Mouse (Mus musculus): Measurements from ENCODE around the gene Slc5a1.
A peak's percentile ranks its signal among the peaks of the same experiment; 100 is the strongest.

DNA sequence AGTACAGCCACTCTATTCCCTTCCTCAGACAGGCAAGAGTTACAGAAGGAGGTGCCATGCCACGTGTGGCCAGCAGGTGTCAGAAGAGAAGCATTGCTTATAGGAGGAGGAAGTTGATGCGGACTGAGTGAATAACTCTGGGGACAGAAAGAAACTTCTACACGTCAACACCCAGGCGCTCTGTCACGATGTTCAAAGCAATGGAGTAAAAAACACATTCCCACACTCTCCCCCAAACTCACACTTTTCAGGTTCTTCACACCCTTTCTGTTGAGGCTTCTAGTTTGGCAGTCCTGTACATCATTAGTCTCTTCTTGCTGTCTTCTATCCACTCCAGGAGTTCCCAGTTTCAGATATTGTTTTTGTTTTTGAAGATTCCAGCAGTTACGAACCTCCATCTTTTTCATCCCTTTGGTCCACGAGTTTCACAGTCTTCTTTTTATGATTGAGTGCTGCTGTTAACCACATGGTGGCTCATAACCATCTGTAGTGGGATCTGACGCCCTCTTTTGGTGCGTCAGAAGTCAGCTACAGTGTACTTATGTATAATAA is 99.7 kb downstream of the Slc5a1 start:
- TF ChIP-seq CTCF (IDR thresholded peaks at IDR 0.05; ENCODE audit: control insufficient read depth, insufficient read depth, insufficient read length) (peak; percentile 74), USF1 (IDR thresholded peaks at IDR 0.05; ENCODE audit: low read depth) (no peak), MAX (IDR thresholded peaks at IDR 0.05) (no peak), CEBPB (IDR thresholded peaks at IDR 0.05; ENCODE audit: low read depth) (no peak), MYOD1 (IDR thresholded peaks at IDR 0.05; ENCODE audit: control insufficient read depth, insufficient read length, low read depth) (no peak), MYOG (IDR thresholded peaks at IDR 0.05; ENCODE audit: control insufficient read depth, extremely low read depth, insufficient read length) (no peak), FOSL1 (IDR thresholded peaks at IDR 0.05; ENCODE audit: insufficient read depth, low read length, poor library complexity, severe bottlenecking) (no peak)

Data from C2C12 (cell line).